Mouse (Mus musculus) heart, embryonic 10.5 days (tissue): ENCODE results near the gene Dscaml1. TPM values are rescaled to one million over a fixed set of nuclear protein-coding genes. Genes with fewer than 3 reads are reported as not detected.

Experiments
- DNase-seq: peaks from one replicate; pipeline ENCODE4 v3.0.0-alpha.2; 2017; ENCODE audit warnings: low spot score
- H3K27ac ChIP-seq: fragments of 300-500 bp; sonication (generic); 2 replicates; pipeline ENCODE4 v1.5.1; 2016; ENCODE audit warnings: mild to moderate bottlenecking
- H3K27me3 ChIP-seq: fragments of 300-500 bp; sonication (generic); 2 replicates; pipeline ENCODE4 v1.6.1; 2016; ENCODE audit warnings: mild to moderate bottlenecking; ENCODE audit not compliant: poor library complexity, insufficient read depth, severe bottlenecking
- H3K36me3 ChIP-seq: fragments of 300-500 bp; sonication (generic); 2 replicates; pipeline ENCODE4 v1.6.1; 2016; ENCODE audit warnings: mild to moderate bottlenecking, moderate library complexity
- H3K4me1 ChIP-seq: fragments of 300-500 bp; sonication (generic); 2 replicates; pipeline ENCODE4 v1.6.1; 2016; ENCODE audit warnings: mild to moderate bottlenecking
- H3K4me3 ChIP-seq: fragments of 300-500 bp; sonication (generic); 2 replicates; pipeline ENCODE4 v1.5.1; 2016; ENCODE audit warnings: mild to moderate bottlenecking, moderate library complexity
- H3K9me3 ChIP-seq: fragments of 300-500 bp; sonication (generic); 2 replicates; pipeline ENCODE4 v1.6.1; 2016; ENCODE audit warnings: mild to moderate bottlenecking, moderate library complexity
- WGBS: fragments of 180-500 bp; shearing (Covaris S2); methylation state at CpG from one replicate; pipeline ENCODE4 v1.1.7; 2016; 5-methylcytosine and 5-hydroxymethylcytosine counted together
- polyA plus RNA-seq: library from polyadenylated mRNA; unstranded; fragments of >200 nt; fragmentation: Nextera tagmentation; extraction: Ambion mirVana; gene quantifications from 2 replicates; pipeline ENCODE4 v1.2.1, GENCODE M21; 2016

Dscaml1 gene
- polyA plus RNA-seq, 1 experiment from 2014 or later, result 0.14 TPM

DNA sequence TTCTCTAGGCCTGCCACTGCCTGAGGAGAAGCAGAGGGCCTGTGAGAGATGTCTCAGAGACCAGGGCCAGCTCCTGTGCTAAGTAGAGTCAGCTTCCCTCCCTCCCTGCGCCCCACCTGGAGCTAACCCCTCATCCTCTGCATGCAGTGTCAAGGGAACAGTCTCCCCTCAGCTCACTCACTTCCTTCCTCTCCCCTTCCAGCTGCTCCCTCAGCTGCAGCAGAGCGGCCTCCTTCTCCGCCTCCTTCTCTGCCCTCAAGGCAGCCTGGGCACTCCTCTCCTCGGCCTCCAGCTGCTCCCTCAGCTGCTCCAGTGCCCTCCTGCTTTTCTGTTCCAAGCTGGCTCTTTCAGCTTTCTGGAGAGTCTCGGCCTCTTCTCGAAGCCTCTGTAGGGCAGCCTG, 352.8 kb downstream of the Dscaml1 start:
- no peak for DNase-seq
- Histone ChIP-seq H3K4me3 (no peak overlapping the region), H3K27me3 (no peaks in the 10 kb centered on the region), H3K4me1 (no peaks in the 10 kb centered on the region), H3K27ac (no peak overlapping the region), H3K9me3 (no peaks in the 10 kb centered on the region), H3K36me3 (peaks cover 53% of the 10 kb centered on the region)
- WGBS, result 67% methylated on average over 6 of the region's 6 CpGs

GRCm38 (mm10) chr9:45783249-45784069, 357.0 kb downstream of the Dscaml1 start:
- Histone ChIP-seq H3K36me3 (peaks cover 21% of the 10 kb centered on the region), H3K4me1 (peaks cover 7% of the 10 kb centered on the region; the same call in 1 of the 2 replicates), H3K27me3 (no peaks in the 10 kb centered on the region), H3K4me3 (no peak overlapping the region), H3K27ac (no peak overlapping the region), H3K9me3 (no peaks in the 10 kb centered on the region)
- no peak for DNase-seq
- WGBS, result 81% methylated on average over 12 of the region's 12 CpGs

DNA sequence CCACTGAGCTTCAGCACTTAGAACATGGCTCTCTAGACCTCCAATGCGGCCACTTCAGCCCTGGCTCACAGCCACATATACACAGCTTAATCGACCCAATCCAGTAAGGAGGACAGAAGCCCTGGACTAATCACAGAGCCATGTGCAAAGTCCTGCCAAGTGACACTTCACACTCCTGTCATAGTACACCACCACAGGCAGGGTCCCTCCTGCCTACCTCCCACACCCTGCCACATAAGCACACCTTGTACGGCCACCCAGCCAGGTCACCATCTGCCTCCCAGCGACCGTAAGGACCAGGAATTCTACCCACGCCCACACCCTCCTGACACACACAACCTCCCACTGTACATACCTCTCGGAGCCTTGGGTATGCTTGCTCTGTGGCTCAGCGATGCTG, 360.6 kb downstream of the Dscaml1 start:
- H3K36me3 ChIP-seq, result peaks cover 28% of the 10 kb centered on the region
- peaks cover 10% of the 10 kb centered on the region for H3K4me1 ChIP-seq
- DNase-seq, result no peak
- H3K9me3 ChIP-seq, result no peaks in the 10 kb centered on the region
- WGBS, result 80% methylated on average over 8 of the region's 8 CpGs
- H3K27me3 ChIP-seq, result no peaks in the 10 kb centered on the region
- H3K4me3 ChIP-seq, result no peak overlapping the region
- no peak overlapping the region for H3K27ac ChIP-seq

- H3K27me3 ChIP-seq, result no peaks in the 10 kb centered on the region
- no peak overlapping the region for H3K27ac ChIP-seq
- H3K9me3 ChIP-seq, result no peaks in the 10 kb centered on the region
- peaks cover 10% of the 10 kb centered on the region for H3K4me1 ChIP-seq
- DNase-seq, result no peak
- WGBS, result 84% methylated on average over 6 of the region's 6 CpGs
- H3K4me3 ChIP-seq, result no peak overlapping the region
- H3K36me3 ChIP-seq, result peaks cover 31% of the 10 kb centered on the region
Measured at GRCm38 (mm10) chr9:45787547-45787946, 361.1 kb downstream of the Dscaml1 start.

- no peak for DNase-seq
Measured at GRCm38 (mm10) chr9:45788405-45788804, 362.0 kb downstream of the Dscaml1 start.

GRCm38 (mm10) chr9:45791456-45792142, 365.2 kb downstream of the Dscaml1 start:
- H3K36me3 ChIP-seq, result peaks cover 47% of the 10 kb centered on the region
- no peaks in the 10 kb centered on the region for H3K9me3 ChIP-seq
- no peak overlapping the region for H3K27ac ChIP-seq
- no peak overlapping the region for H3K4me3 ChIP-seq
- no peak for DNase-seq
- H3K27me3 ChIP-seq, result no peaks in the 10 kb centered on the region
- WGBS, result 77% methylated on average over 8 of the region's 8 CpGs
- H3K4me1 ChIP-seq, result peaks cover 10% of the 10 kb centered on the region

More at GRCm38 (mm10) chr9:45788405-45788804, 362.0 kb downstream of the Dscaml1 start:
- 58% methylated on average over 5 of the region's 5 CpGs for WGBS
- Histone ChIP-seq H3K36me3 (peaks cover 38% of the 10 kb centered on the region), H3K9me3 (no peaks in the 10 kb centered on the region), H3K4me3 (no peak overlapping the region), H3K4me1 (peaks cover 10% of the 10 kb centered on the region), H3K27me3 (no peaks in the 10 kb centered on the region), H3K27ac (no peak overlapping the region)

- Histone ChIP-seq H3K27ac (no peak overlapping the region), H3K36me3 (peaks cover 47% of the 10 kb centered on the region)
Measured at GRCm38 (mm10) chr9:45792235-45792634, 365.8 kb downstream of the Dscaml1 start.

DNA sequence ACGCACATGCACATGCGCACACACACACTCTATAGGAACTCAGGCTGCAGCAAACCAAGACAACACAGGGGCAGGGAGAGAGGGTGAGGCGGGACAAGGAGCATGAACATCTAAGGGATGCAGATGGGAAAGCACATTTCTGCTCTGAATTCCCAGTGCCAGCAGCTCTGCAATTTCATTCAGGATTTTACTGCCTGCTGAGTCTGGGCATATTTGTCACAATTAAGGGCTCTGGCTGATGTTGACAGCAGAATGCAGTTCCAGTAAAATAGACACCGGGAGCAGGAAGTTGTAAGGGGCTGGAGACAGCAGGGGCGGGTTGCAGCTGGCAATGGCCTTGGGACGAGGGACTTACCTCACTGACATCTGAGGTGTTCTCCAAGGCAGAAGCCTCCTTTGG, 367.3 kb downstream of the Dscaml1 start:
- DNase-seq, result no peak
- Histone ChIP-seq H3K4me1 (peaks cover 12% of the 10 kb centered on the region), H3K4me3 (no peak overlapping the region), H3K27ac (no peak overlapping the region), H3K9me3 (no peaks in the 10 kb centered on the region), H3K36me3 (peaks cover 47% of the 10 kb centered on the region), H3K27me3 (no peaks in the 10 kb centered on the region)
- WGBS, result 87% methylated on average over 6 of the region's 6 CpGs

More at GRCm38 (mm10) chr9:45792235-45792634, 365.8 kb downstream of the Dscaml1 start:
- no peaks in the 10 kb centered on the region for H3K27me3 ChIP-seq
- no peak overlapping the region for H3K4me3 ChIP-seq
- DNase-seq, result no peak
- WGBS, result 96% methylated on average over 1 of the region's 1 CpGs
- no peaks in the 10 kb centered on the region for H3K9me3 ChIP-seq
- H3K4me1 ChIP-seq, result peaks cover 10% of the 10 kb centered on the region

DNA sequence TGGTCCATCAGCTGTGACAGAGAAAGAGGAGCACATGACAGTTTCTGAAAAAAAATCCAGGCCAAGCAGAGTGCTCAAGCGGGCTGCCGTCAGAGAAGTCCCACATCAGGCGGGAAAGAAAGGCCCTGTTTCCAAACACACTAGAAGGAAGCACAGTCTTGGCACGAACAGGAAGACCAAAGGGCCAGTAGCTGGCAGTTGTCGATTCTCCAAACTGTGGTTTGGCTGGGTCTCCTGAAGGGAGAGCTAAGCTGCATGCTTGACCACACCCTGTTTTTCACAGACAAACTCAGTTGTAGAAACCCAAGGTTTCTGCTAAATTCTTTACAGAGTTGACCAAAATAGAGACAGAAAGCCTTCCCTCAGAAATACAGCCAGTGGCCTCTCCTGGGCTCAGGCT, 369.3 kb downstream of the Dscaml1 start:
- peaks cover 40% of the 10 kb centered on the region for H3K36me3 ChIP-seq
- H3K9me3 ChIP-seq, result no peaks in the 10 kb centered on the region
- no peak overlapping the region for H3K27ac ChIP-seq
- no peaks in the 10 kb centered on the region for H3K27me3 ChIP-seq
- H3K4me1 ChIP-seq, result peaks cover 19% of the 10 kb centered on the region
- 84% methylated on average over 5 of the region's 5 CpGs for WGBS
- DNase-seq, result no peak
- no peak overlapping the region for H3K4me3 ChIP-seq

DNA sequence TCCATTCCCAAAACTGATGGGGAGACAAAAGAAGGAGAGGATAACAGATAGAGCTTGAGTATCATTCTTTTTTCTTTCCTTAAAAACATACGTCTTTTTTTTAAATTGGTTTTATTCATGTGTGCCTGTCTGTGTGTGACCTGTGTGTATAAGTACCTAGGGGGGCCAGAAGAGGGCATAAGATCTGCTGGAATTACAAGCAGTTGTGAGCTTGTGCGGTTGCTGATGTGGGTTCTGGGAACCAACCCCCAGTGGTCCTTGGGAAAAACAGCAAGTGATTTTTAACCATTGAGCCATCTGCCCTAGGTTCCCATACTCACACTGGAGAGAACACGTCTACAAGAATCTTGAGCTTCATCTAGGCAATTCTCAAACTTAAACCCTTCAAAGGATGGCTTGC, 370.8 kb downstream of the Dscaml1 start:
- H3K36me3 ChIP-seq, result peaks cover 41% of the 10 kb centered on the region
- no peak for DNase-seq
- no peaks in the 10 kb centered on the region for H3K27me3 ChIP-seq
- H3K4me3 ChIP-seq, result no peak overlapping the region
- no peak overlapping the region for H3K27ac ChIP-seq
- H3K9me3 ChIP-seq, result no peaks in the 10 kb centered on the region
- 78% methylated on average over 3 of the region's 3 CpGs for WGBS
- H3K4me1 ChIP-seq, result peaks cover 16% of the 10 kb centered on the region

DNA sequence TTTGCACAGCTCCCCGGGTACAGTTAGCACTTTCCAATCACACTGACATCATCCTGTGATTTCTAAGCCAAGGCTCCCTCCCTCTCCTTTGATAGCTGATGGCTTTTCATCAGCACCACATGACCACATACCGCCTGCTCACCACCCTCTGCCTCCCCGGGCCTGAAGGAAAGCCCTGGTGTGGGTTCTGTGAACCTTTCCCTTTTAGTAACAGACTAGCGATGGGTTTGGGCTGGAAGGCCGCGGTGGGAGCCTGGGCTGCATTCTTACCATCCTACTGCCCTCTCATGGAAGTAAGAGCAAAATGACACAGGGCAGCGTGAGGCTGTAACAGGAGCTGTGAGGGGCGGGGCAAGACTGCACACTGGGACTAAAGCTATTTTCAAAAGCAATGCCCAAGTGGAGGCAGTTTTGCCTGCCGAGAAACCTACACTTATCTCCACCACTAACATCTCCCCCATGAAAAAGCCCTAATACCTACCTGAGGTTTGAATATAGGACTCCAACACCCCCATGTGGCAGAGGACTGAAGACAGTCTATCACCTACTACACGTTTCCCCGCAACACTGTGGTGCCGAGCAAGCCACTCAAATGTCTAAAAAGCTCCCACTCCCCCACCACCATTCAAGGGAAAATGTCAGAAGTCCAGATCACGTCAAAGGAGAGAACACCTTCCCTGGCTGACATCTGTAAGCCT, 372.2 kb downstream of the Dscaml1 start:
- WGBS, result 13% methylated on average over 13 of the region's 13 CpGs
- Histone ChIP-seq H3K27me3 (no peaks in the 10 kb centered on the region), H3K36me3 (peaks cover 34% of the 10 kb centered on the region), H3K4me1 (peaks cover 16% of the 10 kb centered on the region), H3K27ac (peak overlapping the region; percentile 56), H3K9me3 (no peaks in the 10 kb centered on the region), H3K4me3 (peak overlapping the region; percentile 32; the same call in 1 of the 2 replicates)
- peak; percentile 86 for DNase-seq

- Histone ChIP-seq H3K9me3 (no peaks in the 10 kb centered on the region), H3K36me3 (peaks cover 33% of the 10 kb centered on the region; the same call in 1 of the 2 replicates), H3K27me3 (no peaks in the 10 kb centered on the region), H3K27ac (0 out of 2 replicates have a peak overlapping the region, but pooled peaks have one; percentile 56), H3K4me1 (peaks cover 19% of the 10 kb centered on the region), H3K4me3 (no peak overlapping the region)
- no peak for DNase-seq
- WGBS, result 71% methylated on average over 8 of the region's 8 CpGs
Measured at GRCm38 (mm10) chr9:45799402-45799801, 373.0 kb downstream of the Dscaml1 start.
